Mouse (Mus musculus): ENCODE results near the gene Glis3. TPM values are rescaled to one million over a fixed set of nuclear protein-coding genes. Genes with fewer than 3 reads are reported as not detected.

Gene Glis3
- total RNA-seq, 2 experiments from 2014 or later = 1.2 to 1.3 TPM

DNA sequence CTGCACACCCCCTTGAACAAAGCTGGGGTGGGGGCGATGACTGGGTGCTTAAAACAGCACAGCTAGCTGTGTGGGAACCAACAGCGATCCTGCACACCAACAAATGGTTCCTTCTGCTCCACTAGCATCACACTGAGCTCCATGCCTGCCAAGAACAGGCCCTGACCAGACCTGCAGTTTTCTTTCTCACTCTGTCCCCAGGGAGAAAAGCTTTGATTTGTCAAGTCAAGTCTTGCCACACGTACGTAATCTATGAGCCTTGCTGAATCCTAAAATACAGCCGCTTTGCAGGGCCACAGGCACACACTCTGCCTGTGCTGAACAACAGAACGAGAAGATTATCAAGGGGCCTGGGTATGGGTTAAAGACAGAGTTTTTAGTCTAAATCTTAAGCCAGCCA lies 71.6 kb downstream of the Glis3 start:
- intact Hi-C loops (cut with DNase I) = no loop called here
- peak in 1 of 2 experiments; percentile 11 for DNase-seq

DNA sequence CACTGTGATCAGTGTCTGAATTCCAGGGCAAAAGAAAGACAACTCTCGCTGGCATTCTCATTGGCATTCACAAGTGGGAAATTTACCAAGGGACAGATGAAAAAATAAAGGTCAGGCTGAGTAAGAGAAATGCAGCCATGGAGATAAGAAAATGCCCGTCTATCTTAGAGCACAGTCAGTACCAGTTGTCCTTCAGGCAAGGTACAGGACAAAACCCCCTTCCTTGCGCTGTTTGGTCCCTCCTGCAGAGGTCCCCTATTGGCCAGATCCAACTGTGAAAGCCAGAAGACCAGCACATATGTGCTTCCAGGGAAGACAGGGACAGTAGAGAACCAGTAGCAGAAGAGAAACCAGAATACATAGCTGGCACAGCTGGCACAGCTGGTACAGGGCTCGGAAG lies 79.0 kb downstream of the Glis3 start:
- intact Hi-C loops (cut with DNase I) = no loop called here

DNA sequence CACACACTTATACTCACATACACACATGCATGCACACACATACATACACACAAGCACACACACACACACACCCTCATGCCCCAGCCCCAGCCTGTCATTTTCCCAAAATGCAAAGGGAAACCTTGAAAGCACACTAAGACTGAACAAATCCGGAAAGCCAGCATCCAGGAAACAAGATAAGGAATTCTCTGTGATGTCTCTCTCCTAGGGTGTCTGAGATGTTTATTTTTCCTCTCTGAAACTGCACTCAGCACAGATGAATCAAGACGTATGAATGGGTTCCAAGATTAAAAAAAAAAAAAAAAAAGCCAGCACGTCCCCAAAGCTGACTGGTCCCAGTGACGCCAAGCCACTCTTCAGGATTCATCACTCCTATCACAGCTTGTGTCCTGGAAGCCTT lies 85.7 kb downstream of the Glis3 start:
- intact Hi-C loops (cut with DNase I) = no loop called here
- DNase-seq = no peak

More for the DNA sequence above, 79.0 kb downstream of the Glis3 start:
- no peak for DNase-seq

DNA sequence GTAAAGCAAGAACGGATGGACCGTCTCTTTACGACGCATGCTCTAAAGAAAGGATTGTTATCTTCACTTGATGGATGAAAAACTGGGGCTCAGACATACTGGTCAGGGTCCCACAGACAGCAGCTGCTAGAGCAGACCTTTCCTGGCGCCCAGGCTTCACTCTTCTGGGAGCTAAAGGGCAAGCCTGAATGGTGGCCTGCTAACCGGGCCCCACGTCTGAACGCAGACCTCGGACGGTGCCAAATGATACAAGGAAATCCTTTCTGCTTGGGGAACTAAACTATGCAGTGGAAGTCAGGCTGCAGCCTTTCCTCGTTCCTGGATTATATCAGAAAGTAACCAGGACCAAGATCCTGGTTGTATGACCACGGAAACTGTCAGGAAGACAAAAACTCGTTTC lies 86.9 kb downstream of the Glis3 start:
- intact Hi-C loops (cut with DNase I) = no loop called here
- DNase-seq = peak in 1 of 2 experiments; percentile 3

DNA sequence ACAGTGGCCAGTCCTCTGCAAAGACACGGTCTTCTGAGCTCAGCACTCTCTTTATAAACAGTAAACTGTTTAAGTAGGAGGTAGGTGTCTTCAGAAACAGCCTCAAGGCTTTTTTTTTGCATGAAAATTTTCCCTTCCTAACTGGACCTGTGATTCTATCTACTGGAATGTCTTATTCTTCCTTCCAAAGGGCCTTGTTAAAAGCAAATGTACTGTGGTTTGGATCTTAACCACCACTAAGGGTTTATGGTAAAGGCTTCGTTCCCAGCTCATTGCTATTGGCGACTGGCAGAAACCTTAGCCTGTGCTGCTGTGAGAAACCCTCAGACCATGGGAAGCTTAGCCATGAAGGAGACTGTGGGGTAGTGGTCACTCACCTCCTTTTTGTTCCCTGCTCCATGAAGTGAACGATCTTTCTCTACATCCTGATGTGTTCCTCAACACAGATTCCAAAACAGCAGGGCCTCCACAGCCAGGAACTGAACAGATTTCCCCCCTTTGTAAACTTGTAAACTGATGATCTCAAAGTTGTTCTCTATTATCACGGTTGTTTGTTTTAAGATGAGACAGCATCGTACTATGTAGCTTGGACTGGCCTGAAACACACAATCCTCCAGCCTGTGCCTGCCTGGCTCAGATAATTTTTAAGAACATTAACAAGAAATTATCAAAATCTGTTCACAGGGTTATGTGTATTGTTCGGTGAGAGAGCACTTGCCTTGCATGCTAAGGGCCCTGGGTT lies 88.0 kb downstream of the Glis3 start:
- intact Hi-C loops (cut with DNase I) = no loop called here
- DNase-seq = no peak

DNA sequence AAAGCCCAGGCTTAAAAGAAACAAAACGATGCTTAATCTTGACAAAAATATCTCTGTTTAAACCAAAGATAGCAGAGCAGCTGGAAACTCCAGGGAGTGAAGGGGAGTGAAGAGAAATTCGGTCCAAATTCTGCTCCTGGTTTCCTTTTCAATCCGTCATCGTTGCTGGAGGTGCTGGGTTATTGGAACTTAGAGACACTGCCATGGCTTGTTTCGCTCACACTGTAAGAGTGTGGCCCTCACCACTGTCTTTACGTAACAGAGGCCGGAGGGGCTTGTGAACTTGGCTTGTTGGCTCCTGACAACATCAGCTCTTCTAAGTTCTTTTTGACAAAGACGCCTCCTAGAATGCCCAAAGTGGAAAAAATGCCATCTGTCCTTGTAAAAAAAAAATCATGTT lies 99.4 kb downstream of the Glis3 start:
- no peak for DNase-seq
- intact Hi-C loops (cut with DNase I) = no loop called here

DNA sequence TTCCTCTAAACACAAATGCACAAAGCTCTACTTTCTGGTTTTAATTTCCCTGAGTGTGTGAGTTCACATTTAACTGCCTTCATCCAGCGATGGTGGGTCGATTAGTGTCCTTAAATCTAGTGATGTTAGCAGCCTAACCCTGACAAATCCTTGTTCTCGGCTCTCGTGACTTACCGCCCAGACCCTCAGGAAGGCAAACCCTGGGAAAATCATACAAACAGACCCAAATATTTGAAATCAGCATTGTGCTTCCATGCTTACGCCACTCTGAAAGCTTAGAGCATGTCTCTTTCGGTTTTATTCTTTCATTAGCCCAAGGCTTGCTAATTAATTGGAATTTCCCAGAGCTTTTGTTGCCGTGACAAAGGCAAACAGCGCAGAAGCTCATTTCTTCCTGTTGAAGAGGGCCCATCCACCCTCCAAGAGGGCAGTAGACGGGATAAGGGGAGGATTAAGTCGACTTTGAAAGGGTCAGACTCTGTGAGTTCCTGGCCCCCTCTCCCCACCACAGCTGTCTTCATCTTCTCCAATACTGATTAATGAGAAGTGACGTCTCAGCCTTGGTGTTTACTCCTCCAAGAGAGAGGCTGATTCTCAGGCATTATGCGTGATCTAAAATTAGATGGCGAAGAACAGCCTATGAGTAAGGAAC lies 100.0 kb downstream of the Glis3 start:
- DNase-seq = no peak
- intact Hi-C loops (cut with DNase I) = no loop called here

DNA sequence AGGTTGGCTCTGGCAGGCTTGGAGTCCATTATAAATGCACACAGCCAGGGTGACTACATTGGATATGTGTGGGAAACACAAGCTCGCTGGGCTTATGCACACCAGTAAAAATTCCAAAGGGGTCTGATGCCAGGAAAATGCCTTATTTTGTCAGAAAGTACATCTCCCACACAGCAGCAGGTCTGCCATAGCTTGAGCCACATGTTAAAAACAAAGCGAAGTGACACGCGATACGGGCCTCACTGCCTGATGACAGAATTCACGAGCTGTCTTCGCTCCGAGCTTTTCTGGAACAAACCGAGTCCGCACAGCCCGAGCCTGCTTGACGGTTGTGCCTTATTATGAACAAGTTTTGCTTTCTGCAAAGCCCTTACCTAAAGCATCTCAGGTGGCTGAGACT lies 102.9 kb downstream of the Glis3 start:
- intact Hi-C loops (cut with DNase I) = no loop called here
- DNase-seq = no peak

DNA sequence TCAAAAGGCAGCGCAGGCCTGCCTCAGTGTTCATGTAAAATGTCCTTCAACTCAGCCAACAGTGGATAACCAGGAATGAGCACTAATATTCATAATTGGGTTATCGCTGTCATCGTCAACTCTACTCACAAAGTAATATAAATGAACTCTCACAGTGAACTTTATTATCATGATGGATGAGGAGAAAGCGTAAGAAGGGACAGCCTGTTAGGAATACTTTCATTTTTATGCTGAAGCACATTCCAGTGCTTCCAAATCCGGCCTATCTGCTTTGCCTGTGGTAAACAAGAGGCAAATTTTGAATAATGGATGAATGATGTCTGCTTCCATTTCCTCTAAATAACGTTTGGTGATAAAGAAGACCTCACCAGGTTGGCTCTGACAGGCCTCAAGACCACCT lies 103.3 kb downstream of the Glis3 start:
- intact Hi-C loops (cut with DNase I) = no loop called here
- no peak for DNase-seq

DNA sequence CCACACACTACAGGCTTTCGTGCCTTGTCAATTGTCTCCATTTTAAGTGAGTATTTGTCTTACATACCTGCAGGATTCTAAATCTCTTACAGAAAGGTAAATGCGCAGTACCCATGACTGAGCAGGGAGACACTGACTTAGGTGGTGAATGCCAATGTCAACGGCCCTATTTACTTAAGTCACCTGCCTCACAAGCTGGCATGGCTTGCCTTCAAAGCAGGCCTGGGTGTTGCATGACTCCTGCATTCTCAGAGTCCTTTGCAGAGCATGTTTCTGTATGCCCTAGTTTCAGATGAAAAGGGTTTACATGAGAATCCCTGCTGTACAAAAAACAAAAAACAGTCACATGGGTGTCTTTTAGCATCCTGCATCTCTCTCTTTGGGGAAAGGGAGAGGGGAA lies 106.2 kb downstream of the Glis3 start:
- no peak for DNase-seq
- intact Hi-C loops (cut with DNase I) = no loop called here

DNA sequence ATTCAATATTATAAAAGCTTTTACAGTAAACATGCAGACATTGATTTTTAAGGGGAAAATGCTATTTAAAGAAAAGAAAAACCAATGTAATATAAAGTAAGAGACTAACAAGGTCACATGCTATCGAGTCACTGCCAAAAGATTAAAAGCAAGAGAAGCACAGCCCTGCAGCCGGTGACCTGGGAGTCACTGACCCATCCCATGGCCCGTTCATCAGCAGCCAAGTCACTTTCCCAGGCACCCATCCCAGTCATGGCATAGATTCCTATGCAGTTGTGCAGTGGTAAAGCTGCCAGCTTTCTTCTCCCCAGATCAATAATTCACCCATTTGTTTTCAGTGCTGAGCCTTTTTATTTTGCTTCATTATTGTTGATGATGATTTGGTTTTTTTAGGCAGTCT lies 110.0 kb downstream of the Glis3 start:
- DNase-seq = no peak
- intact Hi-C loops (cut with DNase I) = no loop called here

DNA sequence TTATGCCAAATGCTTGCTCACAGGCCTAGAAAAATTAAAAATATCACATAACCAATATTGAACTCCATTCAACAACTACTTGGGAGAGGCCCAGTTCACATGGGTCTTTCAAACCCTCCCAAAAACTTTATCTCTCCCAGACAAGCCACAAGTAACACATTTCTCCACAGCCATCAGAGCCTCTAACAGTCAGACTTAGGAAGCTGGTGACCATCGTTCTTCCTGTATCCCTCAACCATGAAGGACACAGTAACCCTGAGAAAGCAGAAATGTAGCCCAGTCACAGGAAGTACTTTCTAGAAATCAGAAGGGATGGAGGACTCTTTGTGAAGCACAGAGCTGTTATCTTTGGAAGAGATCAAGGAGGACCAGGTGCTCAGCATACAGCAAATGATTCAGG lies 112.8 kb downstream of the Glis3 start:
- DNase-seq = no peak
- intact Hi-C loops (cut with DNase I) = no loop called here

DNA sequence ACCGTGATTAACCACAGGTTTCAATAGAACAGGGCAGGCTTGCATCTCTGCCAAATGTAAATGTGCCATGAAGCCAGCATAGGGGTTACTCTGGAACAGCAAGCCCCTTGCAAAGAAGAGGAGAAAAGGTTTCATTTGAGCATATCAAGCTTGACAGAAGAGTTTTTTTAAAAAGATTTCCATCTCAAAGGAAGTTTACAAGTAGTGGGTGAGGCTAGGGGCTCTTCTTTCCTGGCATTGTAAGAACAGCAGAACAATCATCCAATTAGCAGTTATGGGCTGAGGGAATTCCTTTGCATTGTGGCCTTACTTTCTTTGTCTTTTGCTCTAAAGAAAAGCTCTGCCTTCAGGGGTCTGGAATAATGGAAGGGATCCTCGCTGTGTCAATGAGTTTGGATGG lies 113.3 kb downstream of the Glis3 start:
- no peak for DNase-seq
- intact Hi-C loops (cut with DNase I) = no loop called here

DNA sequence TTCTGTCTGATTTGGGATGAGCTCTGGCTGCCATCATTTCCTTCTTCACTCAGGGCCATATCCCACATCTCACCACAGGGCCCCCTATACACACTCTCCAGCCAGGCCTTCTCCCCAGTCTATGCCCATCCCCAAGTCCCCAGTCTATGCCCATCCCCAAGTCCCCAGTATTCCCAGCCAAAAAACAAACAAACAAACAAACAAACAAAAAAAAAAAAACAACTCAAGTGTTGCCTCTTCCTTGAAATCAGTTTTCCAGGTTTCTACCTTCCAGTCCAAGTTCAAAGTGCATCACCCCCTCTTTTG lies 118.2 kb downstream of the Glis3 start:
- intact Hi-C loops (cut with DNase I) = no loop called here
- no peak for DNase-seq

DNA sequence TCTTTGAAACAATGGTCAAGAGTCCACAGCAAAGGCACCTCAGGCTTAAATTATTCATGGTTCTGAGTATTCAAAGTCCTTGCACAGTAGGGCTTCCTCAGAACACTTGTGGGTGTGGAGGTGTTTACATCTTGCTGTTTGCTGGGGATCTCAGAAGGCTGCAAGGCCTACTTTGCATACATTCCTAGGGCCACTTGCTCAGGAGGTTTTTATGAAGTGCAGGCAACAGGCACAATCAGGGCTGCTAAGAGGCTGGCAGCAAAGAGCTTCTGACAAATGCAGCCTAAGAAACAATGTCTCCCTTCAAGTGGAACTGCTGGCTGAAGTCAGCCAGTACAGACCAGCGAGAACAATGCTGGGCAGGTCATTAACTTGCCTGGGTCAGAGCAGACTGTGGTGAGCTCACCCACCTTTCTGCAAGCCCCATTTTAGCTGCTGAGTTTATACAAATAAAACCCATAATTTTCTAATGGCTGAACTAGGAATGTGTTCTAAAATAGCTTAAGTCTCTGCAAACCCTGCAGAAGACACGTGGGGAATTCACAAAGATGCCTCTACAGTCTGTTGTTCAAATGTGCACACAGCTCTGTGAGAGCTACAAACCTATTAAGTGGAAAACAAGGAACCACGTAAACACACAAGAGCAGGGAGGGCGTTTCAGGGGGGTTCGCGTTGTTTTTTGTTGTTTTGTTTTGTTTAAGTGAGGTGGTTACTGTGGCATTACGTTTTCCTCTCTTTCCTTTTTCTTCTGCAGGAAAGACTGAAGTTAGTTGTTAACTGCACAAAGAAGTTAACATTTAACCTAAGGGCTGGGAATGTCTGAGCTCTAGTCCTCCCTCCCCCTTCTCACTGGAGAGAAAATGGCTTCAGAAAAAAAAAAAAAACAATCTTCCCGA lies 118.8 kb downstream of the Glis3 start:
- DNase-seq = no peak
- intact Hi-C loops (cut with DNase I) = no loop called here

DNA sequence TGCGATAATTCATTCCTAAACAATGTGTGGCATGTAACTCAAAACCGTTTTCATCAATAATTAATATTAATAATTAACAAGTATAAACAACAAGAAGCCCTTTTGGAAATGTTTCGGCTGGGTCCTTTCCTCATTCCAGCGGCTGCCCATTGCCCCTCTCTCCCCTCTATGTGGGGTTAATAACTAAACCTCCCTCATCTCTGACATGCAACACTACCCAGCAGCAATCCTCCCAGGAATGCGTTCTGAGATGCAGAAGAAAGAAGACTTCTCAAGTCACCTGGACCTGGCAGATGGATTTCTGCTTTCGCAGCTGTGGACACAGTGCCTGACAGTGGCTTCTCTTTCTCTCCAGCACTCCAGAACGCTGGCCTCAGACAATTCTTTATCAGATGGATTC lies 120.0 kb downstream of the Glis3 start:
- DNase-seq = no peak
- intact Hi-C loops (cut with DNase I) = no loop called here

DNA sequence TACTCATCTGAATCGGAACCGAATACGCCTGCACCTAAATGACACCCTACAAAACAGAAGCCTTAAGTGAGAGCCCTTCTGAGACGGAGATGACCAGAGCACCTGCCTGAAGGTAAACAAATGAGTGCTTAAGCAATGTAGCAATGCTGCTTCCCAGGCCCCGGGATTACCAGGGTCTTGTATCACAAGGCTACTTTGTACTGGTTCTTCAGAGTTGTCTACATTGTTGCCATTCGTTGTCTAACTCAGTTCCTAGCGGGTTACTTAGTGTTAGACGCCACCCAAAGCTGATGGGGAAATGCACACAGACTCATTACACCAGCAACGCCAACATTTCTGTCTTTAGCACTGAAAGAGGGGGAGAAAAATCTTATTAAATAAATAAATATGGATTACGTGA lies 120.5 kb downstream of the Glis3 start:
- no peak for DNase-seq
- intact Hi-C loops (cut with DNase I) = no loop called here

DNA sequence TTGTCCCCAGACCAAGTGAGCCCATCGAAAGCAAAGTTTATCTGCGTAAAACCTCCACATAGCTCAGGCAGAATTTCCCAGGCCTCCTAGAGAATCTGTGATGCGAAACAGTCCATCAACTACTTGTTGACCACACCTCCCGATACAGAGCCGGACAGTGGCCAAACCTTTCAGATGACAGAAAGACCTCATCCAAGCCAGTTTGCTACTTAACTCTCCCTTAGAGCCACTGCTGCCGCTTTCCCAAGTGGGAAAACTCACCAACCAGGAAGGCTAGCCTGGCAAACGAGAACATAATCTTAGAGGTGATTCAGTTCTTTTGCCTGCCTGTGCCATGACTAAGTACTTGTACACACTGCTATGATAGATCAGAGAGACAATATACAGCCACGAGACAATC lies 121.2 kb downstream of the Glis3 start:
- intact Hi-C loops (cut with DNase I) = no loop called here
- peak in 1 of 2 experiments; percentile 5 for DNase-seq

DNA sequence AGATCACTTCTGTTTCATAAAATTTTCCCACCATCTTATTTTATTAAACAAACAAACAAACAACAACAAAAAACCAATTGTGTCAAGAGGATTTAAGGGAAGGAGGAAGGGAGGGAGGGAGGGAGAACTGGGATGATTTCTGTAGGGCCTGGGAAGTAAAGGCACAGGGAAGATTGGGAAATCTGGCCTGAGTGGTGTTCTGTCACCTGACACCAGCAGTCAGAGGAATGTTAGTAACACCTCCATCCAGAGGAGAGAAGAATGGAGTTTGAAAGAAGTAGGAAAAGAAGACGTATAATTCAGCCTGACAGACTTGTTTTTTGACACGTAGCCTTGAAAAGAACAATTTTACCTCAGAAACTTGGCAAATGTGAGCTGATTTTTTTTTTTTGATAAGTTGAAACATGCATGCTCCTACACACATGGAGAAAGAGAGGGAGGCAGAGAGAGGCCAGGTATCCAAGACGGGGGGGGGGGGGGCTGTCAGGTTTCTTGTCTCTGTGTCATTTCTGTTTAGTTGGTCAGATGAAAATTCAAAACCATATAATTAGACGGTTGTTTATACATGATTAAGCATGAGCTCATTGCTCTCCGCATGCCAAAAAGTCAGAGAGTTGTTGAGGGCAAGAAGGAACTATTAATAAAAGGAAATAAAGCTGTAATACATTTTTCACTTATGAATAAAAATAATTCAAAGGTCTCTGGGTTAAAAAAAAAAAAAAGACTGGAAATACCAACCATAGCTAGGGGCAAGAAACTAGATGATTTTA lies 122.1 kb downstream of the Glis3 start:
- DNase-seq = no peak
- intact Hi-C loops (cut with DNase I) = no loop called here

DNA sequence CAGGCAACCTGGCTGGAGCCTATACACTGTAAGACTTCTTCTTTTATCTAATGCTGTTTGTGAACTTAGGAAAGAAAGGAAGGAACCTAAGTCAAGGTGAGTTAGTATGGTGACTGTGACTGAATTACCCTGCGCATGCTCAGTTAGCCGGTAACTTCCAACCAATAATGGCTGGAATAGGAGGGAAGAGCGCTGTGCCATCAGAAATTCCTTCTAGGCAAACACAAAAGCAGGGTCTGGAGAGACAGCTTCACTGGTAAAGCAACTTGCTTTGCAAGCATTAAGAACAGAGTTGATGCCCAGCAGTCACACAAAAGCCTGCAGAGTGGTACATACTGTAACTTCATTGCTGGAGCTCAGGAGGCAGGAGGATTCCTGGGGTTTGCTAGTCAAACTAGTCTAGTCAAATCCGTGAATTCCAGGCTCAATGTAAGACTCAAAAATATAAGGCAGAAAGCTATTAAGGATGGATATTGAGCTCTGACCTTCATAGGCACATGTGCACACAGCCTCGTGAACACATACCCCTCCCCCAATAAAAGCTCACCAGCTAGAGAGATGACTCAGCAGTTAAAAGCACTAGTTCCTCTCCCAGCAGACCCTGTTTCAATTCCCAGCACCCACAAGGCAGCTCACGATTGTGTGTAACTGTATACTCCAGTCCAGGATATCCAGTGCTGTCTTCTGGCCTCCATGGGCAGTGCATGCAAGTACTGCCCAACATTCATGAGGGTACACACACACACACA lies 124.5 kb downstream of the Glis3 start:
- intact Hi-C loops (cut with DNase I) = no loop called here
- no peak for DNase-seq

Measured in heart, postnatal 14 days (tissue).